Mouse (Mus musculus) stomach, embryonic 16.5 days (tissue): ENCODE measurements around the gene Cd209g. TPM values are rescaled to one million over a fixed set of nuclear protein-coding genes. Genes with fewer than 3 reads are reported as not detected.

Experiments
- polyA plus RNA-seq: library from polyadenylated mRNA; unstranded; fragments of >200 nt; fragmentation: Nextera tagmentation; extraction: Ambion mirVana; gene quantifications from 2 replicates; pipeline ENCODE4 v1.2.1, GENCODE M21; 2015

Gene Cd209g
- polyA plus RNA-seq, 1 experiment from 2014 or later = not detected

Other genes starting within 250 kb of the Cd209g start
- not detected in 2 replicates for gene Cd209b, start 207.3 kb upstream of the Cd209g start, polyA plus RNA-seq
- 0.20 and 0.32 TPM in 2 replicates for gene Cd209c, start 179.4 kb upstream of the Cd209g start, polyA plus RNA-seq
- gene Cd209f, start 28.3 kb upstream of the Cd209g start, polyA plus RNA-seq = 0.12 and 0.26 TPM in 2 replicates
- 18.9 and 22.2 TPM in 2 replicates for gene Evi5l, start 32.5 kb downstream of the Cd209g start, polyA plus RNA-seq
- gene Prr36, start 83.4 kb downstream of the Cd209g start, polyA plus RNA-seq = 2.4 and 2.7 TPM in 2 replicates
- 6.1 and 9.2 TPM in 2 replicates for gene Lrrc8e, start 92.7 kb downstream of the Cd209g start, polyA plus RNA-seq
- gene Map2k7, start 104.6 kb downstream of the Cd209g start, polyA plus RNA-seq = 19.8 and 23.8 TPM in 2 replicates
- 0.79 TPM in 2 replicates for gene Gm49320, start 104.8 kb downstream of the Cd209g start, polyA plus RNA-seq
- 3.0 and 4.9 TPM in 2 replicates for gene Tgfbr3l, start 114.1 kb downstream of the Cd209g start, polyA plus RNA-seq
- gene Snapc2, start 119.0 kb downstream of the Cd209g start, polyA plus RNA-seq = 41.6 and 41.8 TPM in 2 replicates
- gene Ctxn1, start 125.2 kb downstream of the Cd209g start, polyA plus RNA-seq = 65.9 and 67.9 TPM in 2 replicates
- gene Timm44, start 141.8 kb downstream of the Cd209g start, polyA plus RNA-seq = 64.9 and 67.2 TPM in 2 replicates
- gene Ccl25, start 191.1 kb downstream of the Cd209g start, polyA plus RNA-seq = 21.5 and 27.1 TPM in 2 replicates
- 160 and 166 TPM in 2 replicates for gene Elavl1, start 191.3 kb downstream of the Cd209g start, polyA plus RNA-seq